Mouse (Mus musculus) MEL (cell line): ENCODE results near the gene Thrap3. TPM values are rescaled to one million over a fixed set of nuclear protein-coding genes. Genes with fewer than 3 reads are reported as not detected.

Experiments
- DNase-seq: peaks from one replicate; pipeline ENCODE4 v3.0.0; 2011; ENCODE audit warnings: low read depth, low spot score
- H3K27ac ChIP-seq: 2 replicates; pipeline ENCODE4 v1.5.1; 2012; ENCODE audit warnings: low read depth, mild to moderate bottlenecking, control low read depth, low read length, moderate library complexity; ENCODE audit not compliant: control insufficient read depth
- H3K27me3 ChIP-seq, 2 experiments: fragments of 150-350 bp in 1 of 2; sonication (generic) in 1 of 2; 2 replicates each; pipeline ENCODE4 v1.6.1; 2012; ENCODE audit warnings: low read length in 2 of 2, mild to moderate bottlenecking in 2 of 2, improper control_type of control experiment in 1 of 2, moderate library complexity in 1 of 2; ENCODE audit not compliant: insufficient read depth in 2 of 2, control insufficient read depth in 1 of 2
- H3K36me3 ChIP-seq, 2 experiments: 2 replicates each; pipeline ENCODE4 v1.6.1; 2012 to 2014; ENCODE audit warnings: low read length in 2 of 2, improper control_type of control experiment in 1 of 2, inconsistent platforms in 1 of 2, mild to moderate bottlenecking in 1 of 2; ENCODE audit not compliant: insufficient read depth in 2 of 2, control insufficient read depth in 1 of 2
- H3K4me1 ChIP-seq, 2 experiments: fragments of 150-350 bp in 1 of 2; sonication (generic) in 1 of 2; 2 replicates each; pipeline ENCODE4 v1.6.1; 2012; ENCODE audit warnings: low read length in 2 of 2, improper control_type of control experiment in 1 of 2, mild to moderate bottlenecking in 1 of 2; ENCODE audit not compliant: insufficient read depth in 2 of 2, control insufficient read depth in 1 of 2
- H3K4me3 ChIP-seq, 2 experiments: fragments of 150-350 bp in 1 of 2; sonication (generic) in 1 of 2; 2 replicates each; pipeline ENCODE4 v1.5.1; 2012; ENCODE audit warnings: low read depth in 2 of 2, low read length in 2 of 2, mild to moderate bottlenecking in 2 of 2, moderate library complexity in 2 of 2, control low read depth in 1 of 2, improper control_type of control experiment in 1 of 2; ENCODE audit not compliant: control insufficient read depth in 1 of 2, insufficient read depth in 1 of 2
- H3K79me2 ChIP-seq: 2 replicates; pipeline ENCODE4 v1.6.1; 2012; ENCODE audit warnings: mild to moderate bottlenecking, low read length, moderate library complexity; ENCODE audit not compliant: control insufficient read depth, poor library complexity, insufficient read depth
- H3K9ac ChIP-seq: 2 replicates; pipeline ENCODE4 v1.6.1; 2012; ENCODE audit warnings: low read depth, mild to moderate bottlenecking, control low read depth, low read length, moderate library complexity; ENCODE audit not compliant: control insufficient read depth, poor library complexity, severe bottlenecking
- H3K9me3 ChIP-seq: fragments of 150-350 bp; sonication (generic); replicated peaks from 2 replicates; pipeline ENCODE4 v1.6.1; 2012; ENCODE audit warnings: mild to moderate bottlenecking, low read length, improper control_type of control experiment, moderate library complexity; ENCODE audit not compliant: insufficient read depth
- CHD1 ChIP-seq: IDR thresholded peaks from 2 replicates; pipeline ENCODE4 v1.6.1; 2012; ENCODE audit warnings: low read depth, mild to moderate bottlenecking, inconsistent platforms, low read length, improper control_type of control experiment
- CHD2 ChIP-seq: IDR thresholded peaks from 2 replicates; pipeline ENCODE4 v1.6.1; 2011; ENCODE audit warnings: low read length, improper control_type of control experiment
- CTCF ChIP-seq, 3 experiments: IDR thresholded peaks in 2 of 3; conservative IDR thresholded peaks in 1 of 3; 2 replicates each; pipeline ENCODE4 v1.5.1; 2011 to 2012; ENCODE audit warnings: low read length in 3 of 3, low read depth in 2 of 3, mild to moderate bottlenecking in 2 of 3, improper control_type of control experiment in 1 of 3, inconsistent platforms in 1 of 3, mixed read lengths in 1 of 3, moderate library complexity in 1 of 3; ENCODE audit not compliant: control insufficient read depth in 1 of 3, insufficient read depth in 1 of 3, poor library complexity in 1 of 3, severe bottlenecking in 1 of 3
- E2F4 ChIP-seq: IDR thresholded peaks from 2 replicates; pipeline ENCODE4 v1.6.1; 2011; ENCODE audit warnings: low read depth, low read length, improper control_type of control experiment, borderline replicate concordance
- ELF1 ChIP-seq: IDR thresholded peaks from 2 replicates; pipeline ENCODE4 v1.6.1; 2014; ENCODE audit warnings: low read depth, mild to moderate bottlenecking, inconsistent platforms, low read length, improper control_type of control experiment, moderate library complexity
- EP300 ChIP-seq, 2 experiments: IDR thresholded peaks; 2 replicates each; pipeline ENCODE4 v1.6.1; 2011; ENCODE audit warnings: improper control_type of control experiment in 2 of 2, low read length in 2 of 2, low read depth in 1 of 2, mild to moderate bottlenecking in 1 of 2
- ETS1 ChIP-seq: IDR thresholded peaks from 2 replicates; pipeline ENCODE4 v1.6.1; 2012; ENCODE audit warnings: low read depth, mild to moderate bottlenecking, inconsistent platforms, low read length, improper control_type of control experiment, moderate library complexity
- GATA1 ChIP-seq: IDR thresholded peaks from 2 replicates; pipeline ENCODE4 v1.6.1; 2011; ENCODE audit warnings: low read depth, low read length, improper control_type of control experiment
- MAFK ChIP-seq: IDR thresholded peaks from 2 replicates; pipeline ENCODE4 v1.6.1; 2011; ENCODE audit warnings: low read depth, mild to moderate bottlenecking, low read length, improper control_type of control experiment, borderline replicate concordance
- MAX ChIP-seq: IDR thresholded peaks from 2 replicates; pipeline ENCODE4 v1.6.1; 2011; ENCODE audit warnings: low read length, improper control_type of control experiment
- MAZ ChIP-seq: IDR thresholded peaks from 2 replicates; pipeline ENCODE4 v1.6.1; 2012; ENCODE audit warnings: low read depth, mild to moderate bottlenecking, inconsistent platforms, low read length, improper control_type of control experiment
- MYC ChIP-seq: IDR thresholded peaks from 2 replicates; pipeline ENCODE4 v1.6.1; 2011; ENCODE audit warnings: low read depth, mild to moderate bottlenecking, low read length, improper control_type of control experiment, moderate library complexity
- NELFE ChIP-seq: IDR thresholded peaks from 2 replicates; pipeline ENCODE4 v1.6.1; 2011; ENCODE audit warnings: low read depth, low read length, improper control_type of control experiment
- POLR2A ChIP-seq, 2 experiments: IDR thresholded peaks; 2 replicates each; pipeline ENCODE4 v1.6.1; 2011 to 2012; ENCODE audit warnings: low read length in 2 of 2, mild to moderate bottlenecking in 2 of 2, control low read depth in 1 of 2, improper control_type of control experiment in 1 of 2, low read depth in 1 of 2, moderate library complexity in 1 of 2; ENCODE audit not compliant: control insufficient read depth in 1 of 2, insufficient read depth in 1 of 2, poor library complexity in 1 of 2
- POLR2AphosphoS5 ChIP-seq: IDR thresholded peaks from 2 replicates; pipeline ENCODE4 v1.6.1; 2012; ENCODE audit warnings: low read depth, borderline replicate concordance, mild to moderate bottlenecking, inconsistent platforms, low read length, moderate library complexity, mixed read lengths
- RAD21 ChIP-seq: IDR thresholded peaks from 2 replicates; pipeline ENCODE4 v1.6.1; 2011; ENCODE audit warnings: mild to moderate bottlenecking, low read depth, low read length, improper control_type of control experiment
- RCOR1 ChIP-seq: IDR thresholded peaks from 2 replicates; pipeline ENCODE4 v1.6.1; 2012; ENCODE audit warnings: low read depth, mild to moderate bottlenecking, inconsistent platforms, low read length, improper control_type of control experiment
- SMC3 ChIP-seq: IDR thresholded peaks from 2 replicates; pipeline ENCODE4 v1.6.1; 2011; ENCODE audit warnings: low read depth, low read length, improper control_type of control experiment
- TBP ChIP-seq: IDR thresholded peaks from 2 replicates; pipeline ENCODE4 v1.8.0; 2011; ENCODE audit warnings: low read depth, low read length, improper control_type of control experiment
- TCF12 ChIP-seq: IDR thresholded peaks from 2 replicates; pipeline ENCODE4 v1.6.1; 2014; ENCODE audit warnings: low read depth, mild to moderate bottlenecking, inconsistent platforms, low read length, improper control_type of control experiment, moderate library complexity
- USF1 ChIP-seq: IDR thresholded peaks from 2 replicates; pipeline ENCODE4 v1.6.1; 2014; ENCODE audit warnings: low read depth, mild to moderate bottlenecking, inconsistent platforms, low read length, improper control_type of control experiment, moderate library complexity
- ZKSCAN1 ChIP-seq: IDR thresholded peaks from 2 replicates; pipeline ENCODE4 v1.6.1; 2012; ENCODE audit warnings: low read depth, mild to moderate bottlenecking, inconsistent platforms, low read length, improper control_type of control experiment, moderate library complexity
- ZNF384 ChIP-seq: IDR thresholded peaks from 2 replicates; pipeline ENCODE4 v1.6.1; 2012; ENCODE audit warnings: low read depth, mild to moderate bottlenecking, inconsistent platforms, low read length, improper control_type of control experiment
- polyA plus RNA-seq, 2 experiments: library from polyadenylated mRNA; stranded (reverse) in 1 of 2; unstranded in 1 of 2; fragments of >175 nt in 1 of 2; fragments of >200 nt in 1 of 2; gene quantifications; 2 replicates each; pipeline versions ENCODE4 v1.2.1 to v1.2.4; 2012; ENCODE audit warnings: low replicate concordance in 2 of 2, low read depth in 1 of 2; ENCODE audit not compliant: insufficient read length in 2 of 2, insufficient read depth in 1 of 2, missing spikeins in 1 of 2
- total RNA-seq: library from RNA; depleted of rRNA; stranded (reverse); fragments of 300-350 nt; gene quantifications from 2 replicates; pipeline ENCODE4 v1.2.3, GENCODE M21; 2012

Thrap3 gene
- total and polyA plus RNA-seq, 3 experiments: 158 to 471 (median 310) TPM

GRCm38 (mm10) chr4:126150949-126151320, 51.6 kb downstream of the Thrap3 start:
- no peak for DNase-seq
- H3K4me1 ChIP-seq: peaks cover 0 to 7% of the 10 kb centered on the region in 2 experiments; a peak in 2 of 4 replicates
- no peaks in the 10 kb centered on the region for H3K9me3 ChIP-seq
- H3K27ac ChIP-seq: no peak overlapping the region
- no peaks in the 10 kb centered on the region for H3K79me2 ChIP-seq
- no peak overlapping the region for H3K4me3 ChIP-seq
- H3K27me3 ChIP-seq: no peaks in the 10 kb centered on the region
- no peak for TF ChIP-seq CHD1
- no peak for TF ChIP-seq POLR2AphosphoS5
- no peak for TF ChIP-seq CTCF (IDR thresholded peaks at IDR 0.05 in 2 of 3, conservative IDR thresholded peaks at IDR 0.05 in 1 of 3; ENCODE audit: control insufficient read depth in 1 of 3, insufficient read depth in 1 of 3, low read depth in 2 of 3, low read length in 3 of 3, poor library complexity in 1 of 3, severe bottlenecking in 1 of 3)
- no peak for TF ChIP-seq USF1
- TF ChIP-seq MAFK: no peak
- TF ChIP-seq MAZ: no peak
- TF ChIP-seq E2F4: no peak
- no peak for TF ChIP-seq ELF1
- no peak for TF ChIP-seq NELFE
- no peak for TF ChIP-seq EP300 (IDR thresholded peaks at IDR 0.05; ENCODE audit: low read depth in 1 of 2, low read length in 2 of 2)
- no peak for TF ChIP-seq MAX
- TF ChIP-seq, all 39 proteins: peak for 0
- Histone ChIP-seq H3K9ac (no peak overlapping the region), H3K36me3 (no peaks in the 10 kb centered on the region)

GRCm38 (mm10) chr4:126150297-126150948, 52.1 kb downstream of the Thrap3 start:
- Histone ChIP-seq H3K9ac (no peak overlapping the region), H3K79me2 (no peaks in the 10 kb centered on the region), H3K27me3 (no peaks in the 10 kb centered on the region), H3K27ac (no peak overlapping the region), H3K36me3 (no peaks in the 10 kb centered on the region), H3K9me3 (no peaks in the 10 kb centered on the region), H3K4me1 (peaks cover 0 to 7% of the 10 kb centered on the region in 2 experiments; a peak in 2 of 4 replicates), H3K4me3 (no peak overlapping the region)
- TF ChIP-seq MAFK: no peak
- no peak for TF ChIP-seq CHD2
- TF ChIP-seq EP300 (IDR thresholded peaks at IDR 0.05; ENCODE audit: low read depth in 1 of 2, low read length in 2 of 2): no peak
- no peak for TF ChIP-seq RAD21
- TF ChIP-seq E2F4: no peak
- TF ChIP-seq TCF12: no peak
- no peak for DNase-seq

- Histone ChIP-seq H3K79me2 (no peaks in the 10 kb centered on the region), H3K36me3 (no peaks in the 10 kb centered on the region), H3K27me3 (no peaks in the 10 kb centered on the region), H3K9ac (no peak overlapping the region), H3K27ac (no peak overlapping the region), H3K9me3 (no peaks in the 10 kb centered on the region), H3K4me1 (peaks cover 0 to 7% of the 10 kb centered on the region in 2 experiments; a peak in 2 of 4 replicates), H3K4me3 (no peak overlapping the region)
- DNase-seq: no peak
- no peak for TF ChIP-seq RCOR1
- TF ChIP-seq NELFE: no peak
- TF ChIP-seq POLR2AphosphoS5: no peak
- TF ChIP-seq SMC3: no peak
- TF ChIP-seq ZNF384: no peak
- TF ChIP-seq MYC: no peak
- no peak for TF ChIP-seq EP300 (IDR thresholded peaks at IDR 0.05; ENCODE audit: low read depth in 1 of 2, low read length in 2 of 2)
- no peak for TF ChIP-seq POLR2A (IDR thresholded peaks at IDR 0.05; ENCODE audit: control insufficient read depth in 1 of 2, insufficient read depth in 1 of 2, low read depth in 1 of 2, low read length in 2 of 2, poor library complexity in 1 of 2)
- TF ChIP-seq MAFK: no peak
- TF ChIP-seq GATA1: no peak
- no peak for TF ChIP-seq ETS1
- no peak for TF ChIP-seq TBP
- TF ChIP-seq ZKSCAN1: no peak
These were observed 52.8 kb downstream of the Thrap3 start for GRCm38 (mm10) chr4:126149798-126150197.
